Mouse (Mus musculus): ENCODE results near the gene Prr14.

GRCm38 (mm10) chr7:127491846-127492245 lies 32.4 kb downstream of the Prr14 start:
- no peak for TF ChIP-seq GATA1 (IDR thresholded peaks at IDR 0.05; ENCODE audit: low read length)
- TF ChIP-seq TAL1 (IDR thresholded peaks at IDR 0.05; ENCODE audit: low read length), result no peak
